Mouse (Mus musculus): ENCODE data around the gene Mlxipl.

DNA sequence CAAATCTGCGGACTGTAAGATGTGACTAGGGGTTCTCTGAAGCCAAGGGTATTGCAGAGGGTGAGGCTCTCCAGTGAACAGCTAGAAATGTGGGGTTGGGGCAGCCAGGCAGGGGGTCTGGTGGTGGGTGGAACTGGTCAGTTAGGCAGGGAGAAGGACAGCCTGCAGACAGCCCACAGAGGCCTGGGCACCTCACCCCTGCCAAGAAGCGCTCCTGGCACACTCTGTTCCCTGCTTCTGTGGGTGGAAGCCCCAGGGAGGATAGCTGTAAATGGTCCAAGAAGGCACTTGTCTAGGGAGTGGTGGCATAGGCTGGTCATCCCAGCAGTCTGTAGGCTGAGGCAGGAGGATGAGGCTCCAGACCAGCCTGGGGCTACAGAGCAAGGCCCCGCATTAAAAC lies 19.7 kb downstream of the Mlxipl start:
- TF ChIP-seq CTCF (IDR thresholded peaks at IDR 0.05; ENCODE audit: low read depth) (no peak), EP300 (IDR thresholded peaks at IDR 0.05; ENCODE audit: low read depth) (no peak)
